Mouse (Mus musculus) layer of hippocampus, postnatal 25 days (tissue): Measurements from ENCODE around the gene Zzef1. TPM values are rescaled to one million over a fixed set of nuclear protein-coding genes. Genes with fewer than 3 reads are reported as not detected.

Experiments used
- DNase-seq, 2 experiments: peaks; one replicate each; pipeline ENCODE4 v3.0.0; 2022; ENCODE audit warnings: mixed read lengths in 2 of 2, low spot score in 1 of 2; ENCODE audit errors: extremely low spot score in 1 of 2
- microRNA-seq, 2 experiments: library from miRNA; unstranded; fragments of <30 nt; microRNA quantifications; one replicate each; pipeline ENCODE4 v1.2.0; 2021
- total RNA-seq, 2 experiments: library from RNA; stranded (reverse); gene quantifications; 2 replicates each; pipeline ENCODE4 v1.2.3; 2021

Gene Zzef1
- total RNA-seq, 2 experiments from 2014 or later: 39.6 to 55.0 TPM

- DNase-seq: no peak
These were observed 157.1 kb downstream of the Zzef1 start for GRCm38 (mm10) chr11:72953116-72953439.

GRCm38 (mm10) chr11:72953440-72954151 lies 157.6 kb downstream of the Zzef1 start:
- DNase-seq: no peak

- DNase-seq: no peak
These were observed 158.2 kb downstream of the Zzef1 start for GRCm38 (mm10) chr11:72954216-72954615.

GRCm38 (mm10) chr11:72955339-72955974 lies 159.4 kb downstream of the Zzef1 start:
- no peak for DNase-seq

- no peak for DNase-seq
These were observed 161.3 kb downstream of the Zzef1 start for GRCm38 (mm10) chr11:72957318-72957717.

GRCm38 (mm10) chr11:72959924-72960679 lies 164.1 kb downstream of the Zzef1 start:
- DNase-seq: no peak

- DNase-seq: no peak
These were observed 164.7 kb downstream of the Zzef1 start for GRCm38 (mm10) chr11:72960723-72961071.

- no peak for DNase-seq
These were observed 165.3 kb downstream of the Zzef1 start, which contains the start of gene Atp2a3 for GRCm38 (mm10) chr11:72961072-72961980. Gene Atp2a3 (plus strand): TSS chr11:72961169.

GRCm38 (mm10) chr11:72962378-72962777 lies 166.4 kb downstream of the Zzef1 start:
- no peak for DNase-seq

- no peak for DNase-seq
These were observed 167.2 kb downstream of the Zzef1 start for GRCm38 (mm10) chr11:72963058-72963788.

GRCm38 (mm10) chr11:72963789-72964294 lies 167.8 kb downstream of the Zzef1 start:
- no peak for DNase-seq

- no peak for DNase-seq
These were observed 179.0 kb downstream of the Zzef1 start for GRCm38 (mm10) chr11:72974995-72975503.

Small RNAs within 50 kb of the gene (microRNA-seq; reads per million reads assigned to microRNA genes)
- gene Gm44467: 0 reads per million in 2 experiments

Other genes with a start within 250 kb of the Zzef1 start
- under 1 TPM; 0.15 to 0.28 TPM for gene Spns3, start 245.7 kb upstream of the Zzef1 start, total RNA-seq
- gene Ube2g1, start 188.9 kb upstream of the Zzef1 start, total RNA-seq: 10 to 100 TPM; 45.6 to 49.2 TPM
- 10 to 100 TPM; 31.3 to 35.9 TPM for gene Ankfy1, start 106.2 kb upstream of the Zzef1 start, total RNA-seq
- 10 to 100 TPM; 18.6 to 19.8 TPM for gene Cyb5d2, start 84 bp upstream of the Zzef1 start, total RNA-seq
- 1 to 10 TPM; 4.9 to 6.6 TPM for gene Atp2a3, start 164.9 kb downstream of the Zzef1 start, total RNA-seq
- gene P2rx1, start 202.9 kb downstream of the Zzef1 start, total RNA-seq: under 1 TPM; 0.54 to 0.69 TPM
- 100 to 1,000 TPM; 128 to 155 TPM for gene Camkk1, start 222.8 kb downstream of the Zzef1 start, total RNA-seq